Mouse (Mus musculus): ENCODE results near the gene Hbb-bh2. TPM values are rescaled to one million over a fixed set of nuclear protein-coding genes. Genes with fewer than 3 reads are reported as not detected.
"Not testable (repeated sequence)": the region's sequence is repeated elsewhere in the genome, so short reads cannot be mapped to it uniquely, and the experiment has no call there.

The Hbb-bh2 gene
- total and polyA plus RNA-seq, 3 experiments = not detected

GRCm38 (mm10) chr7:103844525-103845325 lies 4.4 kb upstream of the Hbb-bh2 start:
- no peaks in the 10 kb centered on the region for H3K79me2 ChIP-seq (replicated peaks; ENCODE audit: control insufficient read depth, insufficient read depth, low read length)
- no peak overlapping the region for H3K4me3 ChIP-seq
- no peaks in the 10 kb centered on the region for H3K36me3 ChIP-seq (ENCODE audit: control insufficient read depth, insufficient read depth, low read length)
- H3K9ac ChIP-seq (ENCODE audit: low read depth, low read length) = no peak overlapping the region
- intact Hi-C loops (cut with DNase I) = no loop called here
- H3K4me1 ChIP-seq (ENCODE audit: control insufficient read depth, insufficient read depth, low read length) = no peaks in the 10 kb centered on the region
- H3K27ac ChIP-seq = no peak overlapping the region
- H3K27me3 ChIP-seq (ENCODE audit: control insufficient read depth, insufficient read depth, low read length) = no peaks in the 10 kb centered on the region
- no peak for TF ChIP-seq POLR2A (IDR thresholded peaks at IDR 0.05; ENCODE audit: insufficient read depth, low read depth, low read length)
- TF ChIP-seq CTCF (IDR thresholded peaks at IDR 0.05) = no peak
- no peak for TF ChIP-seq EP300 (IDR thresholded peaks at IDR 0.05; ENCODE audit: insufficient read depth, low read depth, low read length)
- DNase-seq = no peak
- 27% methylated on average over 2 of the region's 2 CpGs for WGBS

DNA sequence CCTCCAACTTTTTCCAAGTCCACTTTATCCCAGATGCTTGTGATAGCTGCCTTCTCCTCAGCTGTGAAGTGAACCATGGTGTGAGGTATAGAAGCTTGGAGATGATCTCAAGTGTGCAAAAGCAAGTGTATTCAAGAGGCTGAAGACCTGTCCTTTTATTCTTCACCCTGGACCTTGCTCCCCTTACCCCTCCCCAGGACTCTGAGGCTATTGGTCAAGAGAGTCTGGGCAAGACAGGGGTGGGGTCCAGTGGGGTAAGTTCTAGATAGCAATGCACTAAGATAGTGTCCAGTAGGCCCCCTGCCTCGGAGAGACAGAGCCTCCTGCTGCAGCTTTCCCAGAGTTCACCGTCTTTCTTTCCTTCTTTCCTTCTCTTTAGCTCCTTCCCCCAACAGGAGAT lies 2.7 kb upstream of the Hbb-bh2 start, which contains the start of gene Hbb-bh1:
Gene Hbb-bh1 (minus strand): TSS at position 131 of the 400 bp plus-strand sequence.
- no peak for DNase-seq
- H3K27ac ChIP-seq = no peak within 1 kb of the TSS
- no peak within 1 kb of the TSS for H3K4me3 ChIP-seq
- no peaks in the 10 kb centered on the region for H3K27me3 ChIP-seq (ENCODE audit: control insufficient read depth, insufficient read depth, low read length)
- intact Hi-C loops (cut with DNase I) = no loop called here
- no peak within 1 kb of the TSS for H3K9ac ChIP-seq (ENCODE audit: low read depth, low read length)
- H3K4me1 ChIP-seq (ENCODE audit: control insufficient read depth, insufficient read depth, low read length) = no peaks in the 10 kb centered on the region
- 88% methylated on average over 2 of the region's 2 CpGs for WGBS
- no peaks in the 10 kb centered on the region for H3K36me3 ChIP-seq (ENCODE audit: control insufficient read depth, insufficient read depth, low read length)
- TF ChIP-seq CTCF (IDR thresholded peaks at IDR 0.05) (no peak), EP300 (IDR thresholded peaks at IDR 0.05; ENCODE audit: insufficient read depth, low read depth, low read length) (no peak), POLR2A (IDR thresholded peaks at IDR 0.05; ENCODE audit: insufficient read depth, low read depth, low read length) (no peak)
- no peaks in the 10 kb centered on the region for H3K79me2 ChIP-seq (replicated peaks; ENCODE audit: control insufficient read depth, insufficient read depth, low read length)

GRCm38 (mm10) chr7:103827808-103828207 lies 12.5 kb downstream of the Hbb-bh2 start, which contains the start of gene Hbb-bs:
Hbb-bs (minus strand) TSS chr7:103828096.
- 92% methylated on average over 4 of the region's 4 CpGs for WGBS

GRCm38 (mm10) chr7:103827139-103827538 lies 13.2 kb downstream of the Hbb-bh2 start:
- H3K27ac ChIP-seq; H3K79me2 ChIP-seq (replicated peaks; ENCODE audit: control insufficient read depth, insufficient read depth, low read length); H3K9ac ChIP-seq (ENCODE audit: low read depth, low read length); intact Hi-C loops (cut with DNase I); H3K27me3 ChIP-seq (ENCODE audit: control insufficient read depth, insufficient read depth, low read length); DNase-seq; H3K4me3 ChIP-seq; H3K4me1 ChIP-seq (ENCODE audit: control insufficient read depth, insufficient read depth, low read length); H3K36me3 ChIP-seq (ENCODE audit: control insufficient read depth, insufficient read depth, low read length): not testable (repeated sequence)
- WGBS = no CpG with 5 or more reads among the region's 2 CpGs

More at GRCm38 (mm10) chr7:103827808-103828207, 12.5 kb downstream of the Hbb-bh2 start, which contains the start of gene Hbb-bs:
- intact Hi-C loops (cut with DNase I) = no loop called here
- Histone ChIP-seq H3K79me2 (replicated peaks; ENCODE audit: control insufficient read depth, insufficient read depth, low read length) (no peaks in the 10 kb centered on the region), H3K27ac (no peak within 1 kb of the TSS), H3K27me3 (ENCODE audit: control insufficient read depth, insufficient read depth, low read length) (no peaks in the 10 kb centered on the region), H3K9ac (ENCODE audit: low read depth, low read length) (no peak within 1 kb of the TSS), H3K36me3 (ENCODE audit: control insufficient read depth, insufficient read depth, low read length) (no peaks in the 10 kb centered on the region), H3K4me1 (ENCODE audit: control insufficient read depth, insufficient read depth, low read length) (no peaks in the 10 kb centered on the region), H3K4me3 (no peak within 1 kb of the TSS)
- no peak for DNase-seq
- TF ChIP-seq EP300 (IDR thresholded peaks at IDR 0.05; ENCODE audit: insufficient read depth, low read depth, low read length) (no peak), POLR2A (IDR thresholded peaks at IDR 0.05; ENCODE audit: insufficient read depth, low read depth, low read length) (no peak), CTCF (IDR thresholded peaks at IDR 0.05) (no peak)

DNA sequence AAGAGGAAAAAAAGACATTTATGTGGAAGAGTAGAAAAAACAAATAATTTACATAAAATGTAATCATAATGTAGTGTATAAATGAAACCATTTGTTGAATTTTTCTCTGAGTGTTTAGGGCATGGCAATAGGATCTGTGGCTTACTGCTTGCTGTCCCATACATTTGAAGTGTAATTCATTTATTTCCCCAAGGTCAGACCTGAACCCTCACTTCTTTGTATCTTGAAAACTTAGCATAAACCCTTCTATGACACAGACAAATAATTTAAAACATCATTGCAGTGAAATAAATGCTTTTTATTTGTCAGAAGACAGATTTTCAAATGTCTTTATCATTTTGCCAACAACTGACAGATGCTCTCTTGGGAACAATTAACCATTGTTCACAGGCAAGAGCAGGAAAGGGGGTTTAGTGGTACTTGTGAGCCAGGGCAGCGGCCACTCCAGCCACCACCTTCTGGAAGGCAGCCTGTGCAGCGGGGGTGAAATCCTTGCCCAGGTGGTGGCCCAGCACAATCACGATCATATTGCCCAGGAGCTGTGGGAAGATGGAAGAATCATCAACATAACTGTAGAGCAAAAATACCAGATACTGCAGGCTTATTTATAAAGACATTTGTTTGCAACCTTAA lies 13.9 kb downstream of the Hbb-bh2 start:
- no peak overlapping the region for H3K9ac ChIP-seq (ENCODE audit: low read depth, low read length)
- no peaks in the 10 kb centered on the region for H3K36me3 ChIP-seq (ENCODE audit: control insufficient read depth, insufficient read depth, low read length)
- no peak for TF ChIP-seq CTCF (IDR thresholded peaks at IDR 0.05)
- no peak for TF ChIP-seq EP300 (IDR thresholded peaks at IDR 0.05; ENCODE audit: insufficient read depth, low read depth, low read length)
- TF ChIP-seq POLR2A (IDR thresholded peaks at IDR 0.05; ENCODE audit: insufficient read depth, low read depth, low read length) = no peak
- H3K4me1 ChIP-seq (ENCODE audit: control insufficient read depth, insufficient read depth, low read length) = no peaks in the 10 kb centered on the region
- no peaks in the 10 kb centered on the region for H3K79me2 ChIP-seq (replicated peaks; ENCODE audit: control insufficient read depth, insufficient read depth, low read length)
- H3K27me3 ChIP-seq (ENCODE audit: control insufficient read depth, insufficient read depth, low read length) = no peaks in the 10 kb centered on the region
- H3K27ac ChIP-seq = no peak overlapping the region
- no peak for DNase-seq
- intact Hi-C loops (cut with DNase I) = no loop called here
- H3K4me3 ChIP-seq = no peak overlapping the region
- 32% methylated on average over 3 of the region's 3 CpGs for WGBS
